Mouse (Mus musculus): Measurements from ENCODE around the gene Lrrc31.
"Not testable (repeated sequence)": the region's sequence is repeated elsewhere in the genome, so short reads cannot be mapped to it uniquely, and the experiment has no call there.

Lrrc31 gene

DNA sequence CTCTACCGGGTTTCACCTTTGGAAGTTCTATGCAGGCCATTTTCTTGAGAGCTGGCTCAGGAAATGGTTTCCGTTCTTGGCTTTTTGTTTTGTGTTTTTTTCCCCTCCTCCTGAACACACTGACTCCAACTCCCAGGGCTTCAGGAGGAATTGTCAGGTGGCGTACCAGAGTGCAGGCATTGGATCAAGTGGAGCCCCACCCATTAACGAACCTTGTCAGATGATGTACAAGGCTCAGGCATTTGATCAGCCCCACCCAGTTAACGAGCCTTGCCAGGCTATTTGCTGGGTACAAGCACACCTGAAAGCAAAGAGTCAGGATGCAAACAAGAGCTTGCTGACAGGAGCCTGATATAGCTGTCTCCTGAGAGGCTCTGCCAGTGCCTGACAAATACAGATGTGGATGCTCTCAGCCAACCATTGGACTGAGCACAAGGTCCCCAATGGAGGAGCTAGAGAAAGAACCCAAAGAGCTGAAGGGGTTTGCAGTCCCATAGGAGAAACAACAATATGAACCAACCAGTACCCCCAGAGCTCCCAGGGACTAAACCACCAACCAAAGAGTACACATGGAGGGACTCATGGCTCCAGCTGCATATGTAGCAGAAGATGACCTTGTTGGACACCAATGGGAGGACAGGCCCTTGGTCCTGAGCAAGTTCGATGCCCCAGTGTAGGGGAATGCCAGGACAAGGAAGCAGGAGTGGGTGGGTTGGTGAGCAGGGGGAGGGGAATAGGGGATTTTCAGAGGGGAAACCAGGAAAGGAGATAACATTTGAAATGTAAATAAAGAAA lies at the start of gene Lrrc31:
Gene Lrrc31 (minus strand): TSS at position 133 of the 795 bp plus-strand sequence.
- DNase-seq: not testable (repeated sequence)

DNA sequence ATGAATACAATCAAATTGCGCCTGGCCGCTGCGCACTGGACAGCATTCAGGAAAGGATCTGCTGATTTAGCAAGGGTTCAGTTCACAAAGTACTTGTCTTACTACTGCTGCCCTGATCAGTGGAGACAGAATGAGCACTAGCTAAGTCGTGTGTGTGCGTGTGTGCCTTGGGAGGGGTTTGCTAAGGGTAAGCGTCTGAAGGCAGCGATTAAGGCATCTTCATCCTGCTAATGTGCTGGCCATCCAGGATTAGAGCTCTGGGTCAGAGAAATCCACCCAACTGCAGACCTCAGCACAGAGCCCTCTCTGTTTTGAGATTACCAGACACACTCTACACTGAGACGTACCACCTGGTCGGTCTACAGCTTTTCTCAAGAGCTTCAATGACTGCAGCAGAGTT lies 48.7 kb upstream of the Lrrc31 start:
- no peak for DNase-seq

DNA sequence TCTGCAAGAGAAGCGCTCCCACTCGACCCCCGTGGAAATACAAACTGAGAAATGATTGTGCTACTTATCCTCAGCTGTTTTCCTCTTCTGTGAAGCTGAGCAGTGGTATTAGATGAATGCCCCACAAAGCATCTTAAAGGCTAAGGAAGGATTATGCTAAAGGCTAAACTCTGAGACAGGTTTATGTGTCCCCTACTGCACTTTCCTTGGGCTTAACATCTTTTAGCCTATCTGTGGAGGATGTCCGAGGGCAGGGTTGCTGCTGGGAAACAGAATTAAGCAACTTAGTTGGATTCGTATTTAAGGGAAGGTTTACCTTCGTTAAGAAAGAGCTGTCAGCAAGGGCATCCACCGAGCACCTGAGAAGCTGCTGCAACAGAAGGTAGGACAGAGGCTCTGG lies 46.4 kb upstream of the Lrrc31 start, which contains the start of gene Samd7:
Gene Samd7 (plus strand): TSS at position 288 of the 400 bp plus-strand sequence.
- DNase-seq: no peak

DNA sequence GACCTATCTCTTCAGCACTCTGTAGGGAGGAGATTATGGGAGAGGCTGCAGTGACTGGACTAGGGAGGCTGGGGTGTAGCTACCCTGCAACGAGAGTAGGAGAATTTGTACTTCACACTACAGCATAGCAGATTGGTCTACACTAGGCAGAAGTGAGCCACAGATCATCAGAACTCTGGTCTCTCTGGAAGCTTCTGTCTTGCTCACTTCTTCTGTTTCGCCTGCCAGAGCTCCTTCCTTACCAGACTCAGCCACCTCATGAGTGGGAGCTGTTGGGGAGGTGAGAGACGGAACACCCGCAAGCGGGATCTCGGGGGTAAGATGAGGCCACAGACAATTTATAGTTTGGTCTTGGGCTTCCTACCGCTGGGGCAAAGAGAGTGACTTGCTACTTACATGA lies 43.2 kb upstream of the Lrrc31 start:
- no peak for DNase-seq

DNA sequence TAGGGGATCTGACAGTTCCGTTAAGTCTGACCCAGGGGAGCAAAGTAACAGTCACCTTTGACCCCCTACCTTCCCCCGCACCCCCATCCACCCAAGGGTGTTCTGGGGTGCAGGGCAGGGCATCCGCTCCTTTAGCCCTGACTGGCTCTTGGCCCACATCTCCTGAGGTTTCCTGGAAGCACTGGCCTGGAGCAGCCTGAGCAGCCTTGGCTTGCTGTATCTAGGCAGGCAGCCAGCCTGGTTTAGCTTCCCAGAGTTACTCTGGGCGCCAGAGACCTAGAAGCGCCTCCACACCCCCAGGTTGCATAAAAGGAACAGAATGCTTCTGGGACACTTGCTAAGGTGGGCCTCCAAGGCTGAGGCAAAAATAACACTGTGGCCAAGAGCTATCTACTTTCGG lies 41.7 kb upstream of the Lrrc31 start:
- DNase-seq: peak; percentile 14

DNA sequence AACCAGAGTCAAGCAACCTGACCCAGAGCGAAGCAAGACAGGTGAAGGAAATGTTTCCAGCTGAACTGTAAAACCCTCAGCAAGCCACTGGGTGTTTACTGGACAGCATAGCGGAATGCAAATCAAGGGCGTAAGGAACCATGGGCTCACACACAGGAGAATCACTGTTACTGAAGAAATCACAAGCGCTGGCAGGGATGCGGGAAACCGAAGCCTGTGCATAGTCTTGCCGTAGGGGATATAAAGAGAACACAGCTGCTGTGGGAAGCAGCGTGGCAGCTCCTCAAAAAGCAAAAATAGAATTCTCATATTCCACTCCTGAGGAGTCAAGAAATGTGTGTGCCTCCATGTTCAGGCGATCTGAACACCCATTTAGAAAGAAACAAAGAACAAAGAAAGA lies 37.2 kb upstream of the Lrrc31 start:
- DNase-seq: peak; percentile 2

DNA sequence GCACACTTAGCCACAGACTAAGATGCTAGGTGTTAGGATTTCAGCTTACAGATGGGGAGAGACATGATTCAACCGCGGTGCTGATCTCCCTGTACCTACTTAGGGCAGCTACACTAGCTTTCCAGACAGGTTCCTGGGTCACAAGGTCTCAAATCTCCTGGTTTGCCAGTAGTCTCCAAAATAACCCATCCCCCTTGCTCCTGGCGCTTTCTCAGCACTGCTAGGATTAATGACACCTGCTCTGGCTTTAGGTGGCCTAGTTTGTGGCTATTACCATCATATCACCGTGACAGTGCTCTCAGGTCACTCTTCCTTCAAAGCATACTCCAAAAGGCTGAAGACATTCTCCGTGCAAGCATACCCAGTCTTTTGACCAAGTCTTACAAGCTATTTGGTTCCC lies 29.4 kb upstream of the Lrrc31 start:
- DNase-seq: no peak

DNA sequence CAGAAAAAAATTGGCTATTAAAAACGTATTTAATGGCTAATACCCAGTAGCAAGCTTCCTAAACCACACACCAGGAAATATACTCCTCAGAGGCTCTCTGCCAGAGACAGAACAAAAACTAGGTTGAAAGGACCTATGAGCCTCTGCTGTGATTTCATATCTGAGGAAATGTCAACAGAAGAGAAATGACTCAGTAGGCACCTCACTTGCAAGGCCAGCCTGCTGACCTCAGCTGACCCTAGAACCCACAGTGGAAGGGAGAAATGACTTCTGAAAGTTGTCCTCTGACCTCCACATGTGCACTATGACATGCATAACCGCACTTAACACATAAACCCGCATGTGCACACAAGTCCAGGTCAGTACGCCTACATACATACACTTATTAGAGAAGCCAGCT lies 27.6 kb upstream of the Lrrc31 start:
- no peak for DNase-seq

DNA sequence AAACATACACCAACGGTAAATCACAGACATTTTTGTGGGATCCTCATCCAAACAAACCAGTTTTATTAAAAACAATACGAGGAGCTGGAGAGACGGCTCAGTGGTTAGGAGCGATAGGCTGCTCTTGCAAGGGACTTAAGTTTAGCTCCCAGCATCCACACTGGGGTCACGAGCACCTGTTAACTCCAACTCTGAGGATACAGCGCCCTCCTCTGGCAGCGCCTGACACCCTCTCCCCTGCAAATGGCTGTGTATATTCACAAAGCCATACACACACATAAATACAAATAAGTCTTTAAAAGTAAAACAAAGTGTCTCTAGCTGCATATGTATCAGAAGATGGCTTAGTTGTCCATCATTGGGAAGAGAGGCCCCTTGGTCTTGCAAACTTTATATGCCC lies 25.9 kb upstream of the Lrrc31 start:
- DNase-seq: no peak

DNA sequence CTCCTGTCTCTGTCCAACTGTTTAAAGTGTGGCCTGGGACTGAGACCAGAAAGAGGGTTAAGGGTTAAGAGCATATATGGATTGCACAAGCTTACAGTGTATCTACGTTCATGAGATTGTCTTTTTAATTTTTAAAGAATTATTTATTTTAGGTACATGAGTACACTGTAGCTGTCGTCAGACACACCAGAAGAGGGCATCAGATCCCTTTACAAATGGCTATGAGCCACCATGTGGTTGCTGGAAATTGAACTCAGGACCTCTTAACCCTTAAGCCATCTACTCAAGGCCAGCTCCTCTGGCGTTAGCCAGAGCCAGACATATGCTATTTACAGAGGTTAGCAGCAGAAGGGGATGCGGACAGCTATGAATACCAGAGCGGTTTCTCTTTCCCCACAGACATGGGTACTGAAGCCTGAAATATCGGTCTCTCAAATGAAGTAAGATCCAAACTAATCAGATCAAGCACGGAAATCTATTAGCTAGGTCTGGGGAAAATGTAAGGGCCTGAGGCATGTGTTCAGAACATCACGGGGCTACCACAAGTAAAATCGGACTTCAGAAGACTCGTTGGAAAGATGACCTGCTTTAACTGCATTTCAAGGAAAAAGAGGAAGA lies 25.3 kb upstream of the Lrrc31 start:
- DNase-seq: no peak

DNA sequence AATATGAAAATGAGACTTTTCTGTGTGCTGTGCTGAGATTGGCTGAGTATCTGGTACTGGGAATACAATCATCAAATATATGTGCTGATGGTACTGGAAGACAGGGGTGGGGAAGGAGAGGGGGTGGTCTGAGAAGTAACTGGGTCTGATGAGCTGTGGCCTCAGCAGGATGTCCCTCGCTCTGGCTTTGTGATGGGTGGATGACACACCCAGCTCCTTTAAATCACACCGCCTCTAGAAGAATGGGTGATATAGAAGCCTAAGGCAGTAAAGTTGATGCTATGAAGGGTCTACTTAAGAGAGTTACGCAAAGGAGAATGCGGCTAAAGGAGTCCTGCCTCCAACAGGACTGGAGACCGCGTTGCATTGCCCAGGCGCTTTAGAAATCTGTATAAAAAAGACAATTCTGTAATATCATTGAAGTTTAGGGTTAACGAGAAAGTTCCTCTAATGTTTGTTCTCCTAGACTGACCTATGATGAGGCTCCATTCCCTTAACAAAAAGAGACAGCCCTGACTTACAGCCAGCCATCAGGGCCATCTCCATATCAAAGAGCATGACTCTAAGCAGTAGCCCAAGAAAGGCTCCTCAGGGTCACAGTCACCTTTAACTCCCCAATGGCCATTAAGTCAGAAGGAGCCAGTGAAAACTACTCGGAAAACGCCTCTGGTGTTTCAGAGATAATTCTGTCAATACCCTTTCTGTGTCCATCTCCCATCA lies 24.6 kb upstream of the Lrrc31 start:
- DNase-seq: no peak

DNA sequence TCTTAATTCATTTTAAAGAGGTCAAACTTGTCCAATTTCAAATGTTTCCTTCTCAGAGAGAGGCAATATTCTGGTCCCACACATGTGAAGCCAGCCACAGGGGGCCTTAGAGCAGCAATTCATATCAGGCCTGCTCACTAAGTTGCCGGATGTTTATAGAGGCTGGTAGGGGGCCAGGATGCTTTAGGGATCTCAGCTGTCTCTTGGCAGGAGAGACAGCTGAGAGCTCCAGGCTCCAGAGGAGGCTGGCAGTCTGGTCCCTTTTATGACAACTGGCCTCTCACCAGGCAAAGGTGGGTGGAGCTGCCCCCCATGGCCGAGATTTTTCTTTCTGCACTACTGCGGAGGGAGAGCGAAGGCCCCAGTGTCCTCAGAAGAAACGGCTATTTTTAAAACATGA lies 23.5 kb upstream of the Lrrc31 start:
- peak; percentile 2 for DNase-seq

DNA sequence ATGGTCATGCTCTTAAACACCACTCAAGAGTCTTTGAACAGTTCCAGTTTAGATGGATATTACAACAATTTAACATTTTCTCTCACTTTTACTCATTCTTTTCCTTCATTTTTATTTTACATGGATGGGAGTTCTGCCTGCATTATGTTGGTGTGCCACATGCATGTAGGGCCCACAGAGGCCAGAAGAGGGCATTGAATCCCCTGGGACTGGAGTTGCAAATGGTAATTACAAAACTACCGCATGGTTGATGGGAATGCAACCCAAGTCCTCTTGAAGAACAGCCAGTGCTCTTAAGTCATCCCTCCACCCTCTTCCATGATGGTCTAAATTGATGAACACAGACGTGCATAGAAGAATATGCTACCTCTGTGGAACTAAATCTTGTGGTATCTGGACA lies 22.8 kb upstream of the Lrrc31 start:
- DNase-seq: no peak

DNA sequence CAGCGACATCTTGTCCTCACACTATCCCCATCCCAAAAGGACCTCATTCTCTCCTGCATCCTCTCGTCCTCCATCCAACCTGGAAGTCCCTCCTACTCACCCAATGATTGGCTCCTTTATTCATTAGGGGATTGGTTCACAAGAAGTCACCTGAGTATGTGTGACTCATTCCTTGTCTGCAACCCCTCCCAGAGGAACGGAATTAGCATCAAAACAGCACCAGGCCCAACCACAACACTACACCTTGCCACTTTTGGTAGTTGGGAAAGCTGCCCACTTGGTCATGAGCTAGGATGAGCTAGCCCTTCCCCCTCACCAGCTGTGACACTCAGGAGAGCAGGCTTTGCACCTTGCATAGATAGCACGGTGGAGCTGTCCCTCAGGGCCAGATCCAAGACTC lies 22.4 kb upstream of the Lrrc31 start:
- DNase-seq: no peak

DNA sequence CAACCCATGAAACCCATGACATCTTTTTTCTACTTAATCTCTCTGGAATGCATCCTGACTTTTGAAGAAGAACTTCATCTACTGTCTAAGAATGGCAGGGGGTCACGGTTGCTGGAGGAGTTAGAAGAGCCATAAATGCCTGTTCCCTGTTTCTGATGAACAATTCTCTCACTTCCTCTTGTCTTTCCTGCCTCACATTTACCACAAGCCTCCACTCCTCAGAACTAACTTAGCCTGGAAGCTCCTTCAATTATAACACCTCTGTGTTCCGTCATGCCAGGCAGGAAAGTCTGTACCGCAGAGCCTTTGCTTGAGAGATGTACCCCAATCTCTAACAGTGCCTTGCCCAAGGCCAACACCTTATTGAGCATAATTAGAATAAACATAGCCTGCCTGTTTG lies 19.0 kb upstream of the Lrrc31 start:
- no peak for DNase-seq

DNA sequence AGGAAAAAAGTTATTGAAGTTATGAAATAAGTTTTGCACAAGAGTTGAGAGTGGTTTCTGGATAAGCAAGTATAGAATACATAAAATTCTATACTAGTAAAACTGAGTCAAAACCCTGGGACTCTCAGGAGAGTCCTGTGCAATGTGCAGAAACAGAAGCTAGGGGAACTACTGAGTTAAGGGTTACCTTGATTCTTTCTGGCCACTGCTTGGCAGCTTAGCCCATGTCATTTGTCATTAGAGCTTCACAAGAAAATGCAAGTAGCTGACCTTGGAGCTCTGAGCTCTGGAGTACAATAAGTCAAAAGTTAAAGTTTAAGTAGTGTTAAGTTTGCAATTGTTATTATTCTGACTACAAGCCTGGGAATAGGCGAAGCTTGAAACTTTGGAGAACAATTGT lies 13.7 kb upstream of the Lrrc31 start:
- no peak for DNase-seq

DNA sequence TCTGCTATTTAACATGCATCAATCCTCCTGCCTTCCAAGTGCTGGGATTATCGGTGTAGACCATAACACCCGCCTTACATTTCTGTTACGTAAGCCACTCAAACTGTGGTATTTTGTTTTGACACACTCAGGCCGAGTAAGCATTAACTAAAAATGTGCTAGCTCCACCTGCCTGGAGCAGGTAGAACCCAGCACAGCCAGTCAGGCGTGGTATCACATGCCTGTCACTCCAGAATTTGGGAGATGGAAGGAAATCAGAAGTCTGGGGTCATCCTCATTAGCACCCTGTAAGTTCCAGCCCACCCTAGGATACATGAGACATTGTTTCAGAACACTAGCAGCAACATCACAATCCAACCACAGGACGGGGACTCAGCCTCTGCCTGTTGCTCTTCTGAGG lies 10.5 kb upstream of the Lrrc31 start:
- DNase-seq: no peak

DNA sequence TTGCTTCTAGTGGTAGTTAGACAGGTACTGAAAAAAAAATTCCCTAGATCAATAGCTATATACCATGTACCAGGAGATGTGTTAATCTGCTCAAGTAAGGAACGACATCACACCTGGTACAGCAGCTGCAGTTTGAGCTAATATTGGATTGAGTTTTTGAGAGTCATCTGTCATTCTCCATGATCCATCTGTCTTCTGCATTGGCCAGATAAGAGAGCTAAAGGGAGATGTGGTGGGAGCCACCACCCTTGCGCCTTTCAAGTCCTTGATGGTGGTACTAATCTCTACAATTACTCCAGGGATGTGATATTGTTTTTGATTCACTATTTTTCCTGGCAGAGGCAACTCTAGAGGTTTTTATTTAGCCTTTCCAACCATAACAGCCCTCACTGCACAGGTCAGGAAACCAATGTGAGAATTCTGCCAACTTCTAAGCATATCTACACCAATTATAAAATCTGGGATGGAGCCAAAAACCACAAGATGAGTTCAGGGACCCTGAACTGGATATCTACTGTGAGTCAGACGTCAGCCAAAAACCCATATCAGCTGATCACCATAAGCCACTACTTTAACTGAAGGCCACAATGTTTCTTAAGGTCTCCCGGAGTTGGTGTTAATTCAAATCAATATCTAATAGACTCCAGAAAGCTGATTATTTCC lies 7.1 kb upstream of the Lrrc31 start:
- DNase-seq: no peak

DNA sequence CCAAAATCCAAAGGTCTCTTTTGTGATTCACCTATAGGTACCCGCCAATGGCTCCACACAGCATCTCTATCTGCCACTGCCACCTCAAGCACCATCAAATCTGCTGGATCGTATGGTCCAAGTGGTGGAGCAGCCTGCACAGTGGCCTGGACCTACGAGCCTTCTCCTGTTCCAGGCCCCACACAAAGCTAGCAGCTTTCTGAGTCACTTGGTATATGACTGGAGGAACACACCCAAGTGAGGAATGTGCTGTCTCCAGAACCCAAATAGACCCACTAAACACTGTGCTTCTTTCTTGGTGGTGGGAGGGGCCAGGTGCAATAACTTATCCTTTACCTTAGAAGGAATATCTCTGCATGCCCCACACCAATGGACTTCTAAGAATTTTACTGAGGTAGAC lies 6.3 kb upstream of the Lrrc31 start:
- DNase-seq: no peak

DNA sequence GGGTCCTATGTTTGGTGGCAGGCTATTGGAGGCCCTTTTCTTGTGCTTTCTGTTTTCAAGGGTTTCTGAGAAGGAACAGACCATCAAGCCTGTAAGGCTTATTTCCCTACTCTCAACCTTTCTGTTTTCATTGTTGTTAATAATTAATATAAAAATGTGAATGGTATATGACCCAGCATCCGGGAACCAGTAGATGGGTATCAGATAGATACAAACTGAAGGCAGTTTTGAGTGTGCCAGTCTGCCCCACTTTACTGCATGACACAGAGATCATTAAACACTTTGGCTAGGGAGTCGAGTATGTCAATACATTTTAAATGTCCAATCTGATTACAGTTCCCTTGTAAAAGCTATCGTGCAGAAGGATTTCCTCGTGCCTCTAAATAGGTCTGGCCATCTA lies 1.8 kb downstream of the Lrrc31 start:
- no peak for DNase-seq

DNA sequence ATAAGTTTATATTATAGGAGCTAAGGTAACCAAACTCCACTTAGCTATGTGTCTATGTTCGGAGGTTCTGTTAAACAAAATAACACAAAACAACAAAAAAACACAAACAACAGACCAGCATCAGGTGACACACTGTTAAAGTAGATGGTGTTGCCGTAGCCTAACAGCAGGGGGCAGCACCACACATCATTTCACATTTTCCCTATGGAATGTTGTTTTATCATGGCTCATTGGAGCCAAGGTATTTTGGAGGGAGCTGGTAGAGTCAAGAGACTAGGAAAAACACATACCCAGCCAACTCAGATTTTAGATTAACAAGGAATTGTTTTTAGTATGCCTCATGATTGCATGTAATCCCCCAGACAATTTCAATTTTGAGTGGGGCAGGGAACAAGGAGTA lies 3.3 kb downstream of the Lrrc31 start:
- DNase-seq: peak; percentile 8

DNA sequence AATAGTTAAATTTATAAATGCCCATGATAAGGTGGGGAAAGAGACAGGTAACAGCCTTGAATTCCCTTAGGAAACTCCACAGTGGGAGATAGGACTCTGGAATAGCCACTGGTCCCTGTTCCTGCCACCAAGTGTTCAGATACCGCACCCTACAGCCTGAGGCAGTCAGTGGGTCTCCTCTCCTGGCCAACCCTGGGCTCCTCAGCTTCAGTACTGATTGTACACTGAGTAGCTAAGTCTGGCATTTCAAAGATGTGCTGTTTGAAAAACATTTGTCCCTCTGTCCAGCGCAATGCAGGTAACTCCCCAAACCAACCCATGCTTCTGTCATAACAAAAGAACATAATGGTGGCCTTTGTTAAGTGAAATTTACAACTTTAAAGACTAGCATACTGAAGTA lies 4.0 kb downstream of the Lrrc31 start:
- no peak for DNase-seq

DNA sequence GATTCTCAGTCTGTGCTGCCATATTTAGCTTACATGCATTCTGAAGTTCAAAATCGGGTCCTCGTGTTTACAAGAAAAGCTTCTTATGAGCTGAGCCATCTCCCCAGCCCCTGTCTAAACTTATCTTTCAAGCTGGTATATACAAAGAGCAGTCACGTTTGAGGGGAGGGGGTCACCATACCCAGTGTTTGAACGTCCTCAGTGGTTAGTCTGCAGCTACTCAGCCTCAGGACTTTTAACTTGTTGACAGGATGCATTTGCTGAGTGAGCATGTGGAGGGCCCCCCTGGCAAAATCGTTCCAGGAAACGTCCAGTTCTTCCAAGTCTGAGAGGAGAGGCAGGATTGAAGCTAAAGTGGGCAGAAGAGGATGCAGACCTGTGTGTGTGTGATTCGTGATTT lies 8.7 kb downstream of the Lrrc31 start:
- no peak for DNase-seq

DNA sequence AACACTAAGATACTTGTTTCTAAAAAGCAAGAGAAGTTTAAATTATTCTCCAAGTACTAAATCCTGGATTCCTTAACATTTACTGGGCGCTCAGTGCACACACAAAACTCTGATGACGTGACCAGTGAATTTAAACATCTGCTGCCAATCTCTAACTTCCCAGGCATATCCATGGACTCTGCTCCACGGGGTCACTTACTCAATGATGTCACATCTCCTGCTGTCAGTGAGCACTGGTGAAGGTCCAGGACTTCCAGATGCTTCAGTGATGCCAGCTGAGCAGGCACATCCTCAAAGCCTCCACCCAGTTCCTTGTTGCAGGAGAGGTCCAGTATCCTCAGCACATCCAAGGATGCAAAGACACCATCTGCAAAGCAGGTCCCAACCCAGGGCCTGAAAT lies 12.4 kb downstream of the Lrrc31 start:
- no peak for DNase-seq
